ENCODE assay signal across 14 mouse cellular contexts in the genomic region with DNA sequence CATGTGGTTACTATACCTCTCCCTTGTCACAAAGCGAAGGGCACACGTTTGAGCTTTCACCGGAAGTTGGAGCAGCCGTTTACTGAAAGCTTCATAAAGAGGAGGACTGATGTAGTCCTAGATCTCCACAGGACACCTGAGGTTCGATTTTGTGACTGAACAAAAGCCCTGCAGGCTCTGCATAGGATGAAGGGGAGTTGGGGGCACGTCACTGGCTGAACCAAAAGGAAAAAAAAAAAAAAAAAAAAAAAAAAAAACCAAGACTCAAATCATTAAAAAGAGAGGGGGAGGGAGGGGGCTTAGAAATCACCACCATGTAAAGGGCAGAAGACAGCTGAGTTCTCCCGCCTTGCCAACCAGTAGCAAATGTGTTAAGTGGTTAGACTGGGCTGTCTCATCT. TPM values are rescaled to one million over a fixed set of nuclear protein-coding genes. Genes with fewer than 3 reads are reported as not detected.
A peak's percentile ranks its signal among the peaks of the same experiment; 100 is the strongest.
DNase-seq lines count a peak whose midpoint lies in the region; ATAC-seq and TF ChIP-seq lines count a peak whose summit lies in the region.
"Had no signal": no experiment of that assay in that cellular context is flagged by ENCODE, and none has a peak within 500 bp of the region (broad histone marks: within the 10 kb centered on the region; RNA-seq: fewer than 3 reads in every experiment).

No protein-coding gene starts in this region.

- no peaks in the 10 kb centered on the region for H3K36me3 ChIP-seq in liver, embryonic 11.5 days (ENCODE audit: control insufficient read depth, insufficient read depth, low read length)
- H3K36me3 ChIP-seq in forebrain, embryonic 15.5 days: no peaks in the 10 kb centered on the region
- no peaks in the 10 kb centered on the region for H3K36me3 ChIP-seq in intestine, postnatal 0 days (ENCODE audit: control insufficient read depth, insufficient read depth)
- H3K36me3 ChIP-seq in stomach, embryonic 15.5 days: no peaks in the 10 kb centered on the region

- no peak for ATAC-seq in liver, embryonic 11.5 days (replicated peaks; ENCODE audit: low FRiP score)
- no peak for ATAC-seq in forebrain, embryonic 15.5 days (replicated peaks)
- ATAC-seq in intestine, postnatal 0 days: no peak
- ATAC-seq in stomach, embryonic 15.5 days (ENCODE audit: insufficient read depth, low FRiP score, low read depth): no peak
- no peak for ATAC-seq in inflammation-experienced regulatory T-cells, adult 6 months

- no peak for DNase-seq in liver, embryonic 11.5 days (ENCODE audit: low spot score)
- DNase-seq in liver: no peak
- no peak for DNase-seq in cerebellum, postnatal 4 days (ENCODE audit: low spot score in 2 of 2)
- no peak for DNase-seq in frontal cortex, adult 2 months (ENCODE audit: extremely low spot score in 1 of 2, low spot score in 1 of 2)
- DNase-seq: gastrocnemius, postnatal 36 days; heart, postnatal 10 days; thymus, adult 18-20 months had no signal

- H3K9me3 ChIP-seq in liver, embryonic 11.5 days (ENCODE audit: control insufficient read depth, low read length): no peaks in the 10 kb centered on the region
- no peaks in the 10 kb centered on the region for H3K9me3 ChIP-seq in forebrain, embryonic 15.5 days
- no peaks in the 10 kb centered on the region for H3K9me3 ChIP-seq in intestine, postnatal 0 days (ENCODE audit: control insufficient read depth)
- no peaks in the 10 kb centered on the region for H3K9me3 ChIP-seq in stomach, embryonic 15.5 days
- H3K9me3 ChIP-seq: limb, embryonic 13.5 days had no signal

- H3K4me1 ChIP-seq in liver, embryonic 11.5 days (replicated peaks; ENCODE audit: control insufficient read depth, insufficient read depth, low read length): no peaks in the 10 kb centered on the region; the same call in 1 of the 2 replicates
- peaks cover 33% of the 10 kb centered on the region for H3K4me1 ChIP-seq in forebrain, embryonic 15.5 days
- no peaks in the 10 kb centered on the region for H3K4me1 ChIP-seq in intestine, postnatal 0 days (replicated peaks; ENCODE audit: control insufficient read depth, insufficient read depth, low read length)
- H3K4me1 ChIP-seq in stomach, embryonic 15.5 days: peaks cover 8% of the 10 kb centered on the region

- H3K27me3 ChIP-seq in liver, embryonic 11.5 days (replicated peaks; ENCODE audit: control insufficient read depth, insufficient read depth, low read length): no peaks in the 10 kb centered on the region
- H3K27me3 ChIP-seq in forebrain, embryonic 15.5 days: no peaks in the 10 kb centered on the region
- no peaks in the 10 kb centered on the region for H3K27me3 ChIP-seq in intestine, postnatal 0 days (replicated peaks; ENCODE audit: control insufficient read depth, insufficient read depth, low read length)
- H3K27me3 ChIP-seq in stomach, embryonic 15.5 days (replicated peaks): no peaks in the 10 kb centered on the region
- H3K27me3 ChIP-seq: limb, embryonic 13.5 days had no signal

- no peak overlapping the region for H3K9ac ChIP-seq in liver, embryonic 11.5 days (ENCODE audit: low read depth, low read length)
- no peak overlapping the region for H3K9ac ChIP-seq in forebrain, embryonic 15.5 days (replicated peaks)
- no peak overlapping the region for H3K9ac ChIP-seq in intestine, postnatal 0 days (ENCODE audit: low read depth, low read length)
- H3K9ac ChIP-seq in stomach, embryonic 15.5 days: no peak overlapping the region
- H3K9ac ChIP-seq: limb, embryonic 13.5 days had no signal

- H3K4me2 ChIP-seq in liver, embryonic 11.5 days: peak overlapping the region; percentile 27; the same call in 1 of the 2 replicates
- peak overlapping the region; percentile 17; the same call in 1 of the 2 replicates for H3K4me2 ChIP-seq in forebrain, embryonic 15.5 days (replicated peaks)
- H3K4me2 ChIP-seq in intestine, postnatal 0 days (replicated peaks; ENCODE audit: low read depth): peak overlapping the region; percentile 41; the same call in 1 of the 2 replicates
- peak overlapping the region; percentile 36 for H3K4me2 ChIP-seq in stomach, embryonic 15.5 days
- H3K4me2 ChIP-seq: limb, embryonic 13.5 days had no signal

- WGBS in liver, embryonic 11.5 days: 51% methylated on average over 7 of the region's 7 CpGs
- 8% methylated on average over 7 of the region's 7 CpGs for WGBS in forebrain, embryonic 15.5 days
- 36% methylated on average over 7 of the region's 7 CpGs for WGBS in intestine, postnatal 0 days
- 36% methylated on average over 7 of the region's 7 CpGs for WGBS in stomach, embryonic 15.5 days

- no peak overlapping the region for H3K27ac ChIP-seq in liver, embryonic 11.5 days (ENCODE audit: low read depth, low read length)
- no peak overlapping the region for H3K27ac ChIP-seq in forebrain, embryonic 15.5 days (replicated peaks)
- no peak overlapping the region for H3K27ac ChIP-seq in intestine, postnatal 0 days (ENCODE audit: low read depth, low read length)
- H3K27ac ChIP-seq in stomach, embryonic 15.5 days: peak overlapping the region; percentile 54; the same call in 1 of the 2 replicates
- H3K27ac ChIP-seq: kidney, postnatal 0 days; limb, embryonic 13.5 days; macrophage had no signal

- no peak for TF ChIP-seq CTCF in intestine, postnatal 0 days (IDR thresholded peaks at IDR 0.05; ENCODE audit: low read depth)

- no peak overlapping the region for H3K4me3 ChIP-seq in liver, embryonic 11.5 days (ENCODE audit: low read depth, low read length)
- no peak overlapping the region for H3K4me3 ChIP-seq in forebrain, embryonic 15.5 days
- no peak overlapping the region for H3K4me3 ChIP-seq in intestine, postnatal 0 days (ENCODE audit: low read depth, low read length)
- H3K4me3 ChIP-seq in stomach, embryonic 15.5 days (replicated peaks): no peak overlapping the region
- H3K4me3 ChIP-seq: limb, embryonic 13.5 days had no signal

RNA-seq across cellular contexts. Expression of a gene that starts 10.2 kb away (rescaled TPM):
- 11.8 and 12.0 TPM in 2 replicates for polyA plus RNA-seq in liver, embryonic 11.5 days (2014; fragmentation: Nextera tagmentation; extraction: Ambion mirVana)
- 15.4 and 19.9 TPM in 2 replicates for polyA plus RNA-seq in forebrain, embryonic 15.5 days (2015; fragmentation: Nextera tagmentation; extraction: Ambion mirVana)
- 14.9 and 15.9 TPM in 2 replicates for polyA plus RNA-seq in intestine, postnatal 0 days (2015; fragmentation: Nextera tagmentation; extraction: Ambion mirVana)
- 35.1 and 37.9 TPM in 2 replicates for polyA plus RNA-seq in stomach, embryonic 15.5 days (2015; fragmentation: Nextera tagmentation; extraction: Ambion mirVana)
- polyA plus RNA-seq in inflammation-experienced regulatory T-cells, adult 6 months (2017; shearing (Covaris generic)): 1 to 10 TPM; 1.1 to 2.0 (median 1.6) TPM
- 9.2 and 9.8 TPM in 2 replicates for polyA plus RNA-seq in frontal cortex, adult 2 months (2012; rRNA removed)

RNA-seq across cellular contexts. Expression of a gene that starts 18.0 kb away (rescaled TPM):
- 91.2 and 91.9 TPM in 2 replicates for polyA plus RNA-seq in liver, embryonic 11.5 days (2014; fragmentation: Nextera tagmentation; extraction: Ambion mirVana)
- 93.3 and 106 TPM in 2 replicates for polyA plus RNA-seq in forebrain, embryonic 15.5 days (2015; fragmentation: Nextera tagmentation; extraction: Ambion mirVana)
- 95.2 and 96.0 TPM in 2 replicates for polyA plus RNA-seq in intestine, postnatal 0 days (2015; fragmentation: Nextera tagmentation; extraction: Ambion mirVana)
- polyA plus RNA-seq in stomach, embryonic 15.5 days (2015; fragmentation: Nextera tagmentation; extraction: Ambion mirVana): 92.5 and 96.5 TPM in 2 replicates
- 10 to 100 TPM; 60.7 to 86.9 (median 76.3) TPM for polyA plus RNA-seq in inflammation-experienced regulatory T-cells, adult 6 months (2017; shearing (Covaris generic))
- 20.9 and 31.4 TPM in 2 replicates for polyA plus RNA-seq in frontal cortex, adult 2 months (2012; rRNA removed)
